Mouse (Mus musculus) MEL (cell line): ENCODE data around the gene Tgfb1. TPM values are rescaled to one million over a fixed set of nuclear protein-coding genes. Genes with fewer than 3 reads are reported as not detected.

ENCODE experiments used
- DNase-seq: peaks from one replicate; pipeline ENCODE4 v3.0.0; 2011; ENCODE audit warnings: low read depth, low spot score
- H3K27ac ChIP-seq: 2 replicates; pipeline ENCODE4 v1.5.1; 2012; ENCODE audit warnings: low read depth, mild to moderate bottlenecking, control low read depth, low read length, moderate library complexity; ENCODE audit not compliant: control insufficient read depth
- H3K27me3 ChIP-seq, 2 experiments: fragments of 150-350 bp in 1 of 2; sonication (generic) in 1 of 2; 2 replicates each; pipeline ENCODE4 v1.6.1; 2012; ENCODE audit warnings: low read length in 2 of 2, mild to moderate bottlenecking in 2 of 2, improper control_type of control experiment in 1 of 2, moderate library complexity in 1 of 2; ENCODE audit not compliant: insufficient read depth in 2 of 2, control insufficient read depth in 1 of 2
- H3K36me3 ChIP-seq, 2 experiments: 2 replicates each; pipeline ENCODE4 v1.6.1; 2012 to 2014; ENCODE audit warnings: low read length in 2 of 2, improper control_type of control experiment in 1 of 2, inconsistent platforms in 1 of 2, mild to moderate bottlenecking in 1 of 2; ENCODE audit not compliant: insufficient read depth in 2 of 2, control insufficient read depth in 1 of 2
- H3K4me1 ChIP-seq, 2 experiments: fragments of 150-350 bp in 1 of 2; sonication (generic) in 1 of 2; 2 replicates each; pipeline ENCODE4 v1.6.1; 2012; ENCODE audit warnings: low read length in 2 of 2, improper control_type of control experiment in 1 of 2, mild to moderate bottlenecking in 1 of 2; ENCODE audit not compliant: insufficient read depth in 2 of 2, control insufficient read depth in 1 of 2
- H3K4me3 ChIP-seq, 2 experiments: fragments of 150-350 bp in 1 of 2; sonication (generic) in 1 of 2; 2 replicates each; pipeline ENCODE4 v1.5.1; 2012; ENCODE audit warnings: low read depth in 2 of 2, low read length in 2 of 2, mild to moderate bottlenecking in 2 of 2, moderate library complexity in 2 of 2, control low read depth in 1 of 2, improper control_type of control experiment in 1 of 2; ENCODE audit not compliant: control insufficient read depth in 1 of 2, insufficient read depth in 1 of 2
- H3K79me2 ChIP-seq: 2 replicates; pipeline ENCODE4 v1.6.1; 2012; ENCODE audit warnings: mild to moderate bottlenecking, low read length, moderate library complexity; ENCODE audit not compliant: control insufficient read depth, poor library complexity, insufficient read depth
- H3K9ac ChIP-seq: 2 replicates; pipeline ENCODE4 v1.6.1; 2012; ENCODE audit warnings: low read depth, mild to moderate bottlenecking, control low read depth, low read length, moderate library complexity; ENCODE audit not compliant: control insufficient read depth, poor library complexity, severe bottlenecking
- H3K9me3 ChIP-seq: fragments of 150-350 bp; sonication (generic); replicated peaks from 2 replicates; pipeline ENCODE4 v1.6.1; 2012; ENCODE audit warnings: mild to moderate bottlenecking, low read length, improper control_type of control experiment, moderate library complexity; ENCODE audit not compliant: insufficient read depth
- BHLHE40 ChIP-seq: IDR thresholded peaks from 2 replicates; pipeline ENCODE4 v1.6.1; 2012; ENCODE audit warnings: low read depth, mild to moderate bottlenecking, inconsistent platforms, low read length, improper control_type of control experiment, borderline replicate concordance
- CHD1 ChIP-seq: IDR thresholded peaks from 2 replicates; pipeline ENCODE4 v1.6.1; 2012; ENCODE audit warnings: low read depth, mild to moderate bottlenecking, inconsistent platforms, low read length, improper control_type of control experiment
- CHD2 ChIP-seq: IDR thresholded peaks from 2 replicates; pipeline ENCODE4 v1.6.1; 2011; ENCODE audit warnings: low read length, improper control_type of control experiment
- CTCF ChIP-seq, 3 experiments: IDR thresholded peaks in 2 of 3; conservative IDR thresholded peaks in 1 of 3; 2 replicates each; pipeline ENCODE4 v1.5.1; 2011 to 2012; ENCODE audit warnings: low read length in 3 of 3, low read depth in 2 of 3, mild to moderate bottlenecking in 2 of 3, improper control_type of control experiment in 1 of 3, inconsistent platforms in 1 of 3, mixed read lengths in 1 of 3, moderate library complexity in 1 of 3; ENCODE audit not compliant: control insufficient read depth in 1 of 3, insufficient read depth in 1 of 3, poor library complexity in 1 of 3, severe bottlenecking in 1 of 3
- E2F4 ChIP-seq: IDR thresholded peaks from 2 replicates; pipeline ENCODE4 v1.6.1; 2011; ENCODE audit warnings: low read depth, low read length, improper control_type of control experiment, borderline replicate concordance
- ELF1 ChIP-seq: IDR thresholded peaks from 2 replicates; pipeline ENCODE4 v1.6.1; 2014; ENCODE audit warnings: low read depth, mild to moderate bottlenecking, inconsistent platforms, low read length, improper control_type of control experiment, moderate library complexity
- EP300 ChIP-seq, 2 experiments: IDR thresholded peaks; 2 replicates each; pipeline ENCODE4 v1.6.1; 2011; ENCODE audit warnings: improper control_type of control experiment in 2 of 2, low read length in 2 of 2, low read depth in 1 of 2, mild to moderate bottlenecking in 1 of 2
- ETS1 ChIP-seq: IDR thresholded peaks from 2 replicates; pipeline ENCODE4 v1.6.1; 2012; ENCODE audit warnings: low read depth, mild to moderate bottlenecking, inconsistent platforms, low read length, improper control_type of control experiment, moderate library complexity
- GABPA ChIP-seq: IDR thresholded peaks from 2 replicates; pipeline ENCODE4 v1.6.1; 2012; ENCODE audit warnings: low read depth, mild to moderate bottlenecking, inconsistent platforms, low read length, improper control_type of control experiment, moderate library complexity
- GATA1 ChIP-seq: IDR thresholded peaks from 2 replicates; pipeline ENCODE4 v1.6.1; 2011; ENCODE audit warnings: low read depth, low read length, improper control_type of control experiment
- HCFC1 ChIP-seq: IDR thresholded peaks from 2 replicates; pipeline ENCODE4 v1.6.1; 2012; ENCODE audit warnings: low read depth, mild to moderate bottlenecking, inconsistent platforms, low read length, improper control_type of control experiment, moderate library complexity
- JUND ChIP-seq: IDR thresholded peaks from 2 replicates; pipeline ENCODE4 v1.6.1; 2011; ENCODE audit warnings: low read depth, mild to moderate bottlenecking, improper control_type of control experiment, low read length
- KAT2A ChIP-seq: conservative IDR thresholded peaks from 2 replicates; pipeline ENCODE4 v1.6.1; 2012; ENCODE audit warnings: low read depth, low read length, improper control_type of control experiment, inconsistent platforms
- MAFK ChIP-seq: IDR thresholded peaks from 2 replicates; pipeline ENCODE4 v1.6.1; 2011; ENCODE audit warnings: low read depth, mild to moderate bottlenecking, low read length, improper control_type of control experiment, borderline replicate concordance
- MAX ChIP-seq: IDR thresholded peaks from 2 replicates; pipeline ENCODE4 v1.6.1; 2011; ENCODE audit warnings: low read length, improper control_type of control experiment
- MAZ ChIP-seq: IDR thresholded peaks from 2 replicates; pipeline ENCODE4 v1.6.1; 2012; ENCODE audit warnings: low read depth, mild to moderate bottlenecking, inconsistent platforms, low read length, improper control_type of control experiment
- MXI1 ChIP-seq: IDR thresholded peaks from 2 replicates; pipeline ENCODE4 v1.6.1; 2011; ENCODE audit warnings: mild to moderate bottlenecking, low read depth, low read length, improper control_type of control experiment
- MYB ChIP-seq: IDR thresholded peaks from 2 replicates; pipeline ENCODE4 v1.6.1; 2011; ENCODE audit warnings: mild to moderate bottlenecking, low read depth, low read length, improper control_type of control experiment
- MYC ChIP-seq: IDR thresholded peaks from 2 replicates; pipeline ENCODE4 v1.6.1; 2011; ENCODE audit warnings: low read depth, mild to moderate bottlenecking, low read length, improper control_type of control experiment, moderate library complexity
- NELFE ChIP-seq: IDR thresholded peaks from 2 replicates; pipeline ENCODE4 v1.6.1; 2011; ENCODE audit warnings: low read depth, low read length, improper control_type of control experiment
- NRF1 ChIP-seq: IDR thresholded peaks from 2 replicates; pipeline ENCODE4 v1.6.1; 2014; ENCODE audit warnings: low read depth, mild to moderate bottlenecking, inconsistent platforms, low read length, improper control_type of control experiment, moderate library complexity; ENCODE audit not compliant: poor library complexity, insufficient read depth, severe bottlenecking
- POLR2A ChIP-seq, 2 experiments: IDR thresholded peaks; 2 replicates each; pipeline ENCODE4 v1.6.1; 2011 to 2012; ENCODE audit warnings: low read length in 2 of 2, mild to moderate bottlenecking in 2 of 2, control low read depth in 1 of 2, improper control_type of control experiment in 1 of 2, low read depth in 1 of 2, moderate library complexity in 1 of 2; ENCODE audit not compliant: control insufficient read depth in 1 of 2, insufficient read depth in 1 of 2, poor library complexity in 1 of 2
- POLR2AphosphoS2 ChIP-seq: IDR thresholded peaks from 2 replicates; pipeline ENCODE4 v1.6.1; 2011; ENCODE audit warnings: low read length, improper control_type of control experiment
- POLR2AphosphoS5 ChIP-seq: IDR thresholded peaks from 2 replicates; pipeline ENCODE4 v1.6.1; 2012; ENCODE audit warnings: low read depth, borderline replicate concordance, mild to moderate bottlenecking, inconsistent platforms, low read length, moderate library complexity, mixed read lengths
- RAD21 ChIP-seq: IDR thresholded peaks from 2 replicates; pipeline ENCODE4 v1.6.1; 2011; ENCODE audit warnings: mild to moderate bottlenecking, low read depth, low read length, improper control_type of control experiment
- RCOR1 ChIP-seq: IDR thresholded peaks from 2 replicates; pipeline ENCODE4 v1.6.1; 2012; ENCODE audit warnings: low read depth, mild to moderate bottlenecking, inconsistent platforms, low read length, improper control_type of control experiment
- SIN3A ChIP-seq: IDR thresholded peaks from 2 replicates; pipeline ENCODE4 v1.6.1; 2012; ENCODE audit warnings: low read length, improper control_type of control experiment, inconsistent platforms
- SMC3 ChIP-seq: IDR thresholded peaks from 2 replicates; pipeline ENCODE4 v1.6.1; 2011; ENCODE audit warnings: low read depth, low read length, improper control_type of control experiment
- TAL1 ChIP-seq: IDR thresholded peaks from 2 replicates; pipeline ENCODE4 v1.6.1; 2012; ENCODE audit warnings: mild to moderate bottlenecking, inconsistent platforms, low read length, moderate library complexity, mixed read lengths
- TBP ChIP-seq: IDR thresholded peaks from 2 replicates; pipeline ENCODE4 v1.8.0; 2011; ENCODE audit warnings: low read depth, low read length, improper control_type of control experiment
- TCF12 ChIP-seq: IDR thresholded peaks from 2 replicates; pipeline ENCODE4 v1.6.1; 2014; ENCODE audit warnings: low read depth, mild to moderate bottlenecking, inconsistent platforms, low read length, improper control_type of control experiment, moderate library complexity
- UBTF ChIP-seq: IDR thresholded peaks from 2 replicates; pipeline ENCODE4 v1.6.1; 2012; ENCODE audit warnings: low read depth, mild to moderate bottlenecking, inconsistent platforms, low read length, improper control_type of control experiment, moderate library complexity, borderline replicate concordance; ENCODE audit not compliant: insufficient read depth
- USF1 ChIP-seq: IDR thresholded peaks from 2 replicates; pipeline ENCODE4 v1.6.1; 2014; ENCODE audit warnings: low read depth, mild to moderate bottlenecking, inconsistent platforms, low read length, improper control_type of control experiment, moderate library complexity
- USF2 ChIP-seq, 2 experiments: IDR thresholded peaks; 2 replicates each; pipeline ENCODE4 v1.6.1; 2011 to 2012; ENCODE audit warnings: improper control_type of control experiment in 2 of 2, low read length in 2 of 2, borderline replicate concordance in 1 of 2, inconsistent platforms in 1 of 2, low read depth in 1 of 2, mild to moderate bottlenecking in 1 of 2; ENCODE audit not compliant: insufficient read depth in 1 of 2
- ZC3H11A ChIP-seq: IDR thresholded peaks from 2 replicates; pipeline ENCODE4 v1.6.1; 2012; ENCODE audit warnings: low read depth, mild to moderate bottlenecking, inconsistent platforms, low read length, improper control_type of control experiment
- ZKSCAN1 ChIP-seq: IDR thresholded peaks from 2 replicates; pipeline ENCODE4 v1.6.1; 2012; ENCODE audit warnings: low read depth, mild to moderate bottlenecking, inconsistent platforms, low read length, improper control_type of control experiment, moderate library complexity
- ZMIZ1 ChIP-seq: IDR thresholded peaks from 2 replicates; pipeline ENCODE4 v1.6.1; 2012; ENCODE audit warnings: low read depth, mild to moderate bottlenecking, inconsistent platforms, low read length, improper control_type of control experiment, moderate library complexity
- ZNF384 ChIP-seq: IDR thresholded peaks from 2 replicates; pipeline ENCODE4 v1.6.1; 2012; ENCODE audit warnings: low read depth, mild to moderate bottlenecking, inconsistent platforms, low read length, improper control_type of control experiment
- polyA plus RNA-seq, 2 experiments: library from polyadenylated mRNA; stranded (reverse) in 1 of 2; unstranded in 1 of 2; fragments of >175 nt in 1 of 2; fragments of >200 nt in 1 of 2; gene quantifications; 2 replicates each; pipeline versions ENCODE4 v1.2.1 to v1.2.4; 2012; ENCODE audit warnings: low replicate concordance in 2 of 2, low read depth in 1 of 2; ENCODE audit not compliant: insufficient read length in 2 of 2, insufficient read depth in 1 of 2, missing spikeins in 1 of 2
- total RNA-seq: library from RNA; depleted of rRNA; stranded (reverse); fragments of 300-350 nt; gene quantifications from 2 replicates; pipeline ENCODE4 v1.2.3, GENCODE M21; 2012

The Tgfb1 gene
- total and polyA plus RNA-seq, 3 experiments, result 108 to 489 (median 164) TPM

GRCm38 (mm10) chr7:25738277-25738676 is 51.5 kb downstream of the Tgfb1 start:
- DNase-seq, result peak; percentile 79
- H3K4me1 ChIP-seq, result peaks cover 27 to 39% of the 10 kb centered on the region in 2 experiments
- H3K27ac ChIP-seq, result peak overlapping the region; percentile 74
- H3K4me3 ChIP-seq, result no peak overlapping the region; a peak in 1 of 4 replicates
- H3K27me3 ChIP-seq, result no peaks in the 10 kb centered on the region
- no peak overlapping the region for H3K9ac ChIP-seq
- H3K9me3 ChIP-seq, result no peaks in the 10 kb centered on the region
- H3K36me3 ChIP-seq, result peaks cover 55 to 56% of the 10 kb centered on the region in 2 experiments
- peaks cover 4% of the 10 kb centered on the region; the same call in 1 of the 2 replicates for H3K79me2 ChIP-seq
- TF ChIP-seq MYB, result peak; percentile 67; the same call in 1 of the 2 replicates
- TF ChIP-seq TBP, result 0 out of 2 replicates have a peak, but pooled peaks have one; percentile 29
- TF ChIP-seq ELF1, result no peak
- TF ChIP-seq ZNF384, result no peak
- peak; percentile 69 for TF ChIP-seq TAL1
- no peak for TF ChIP-seq ZMIZ1
- no peak for TF ChIP-seq RAD21
- no peak for TF ChIP-seq POLR2A (IDR thresholded peaks at IDR 0.05; ENCODE audit: control insufficient read depth in 1 of 2, insufficient read depth in 1 of 2, low read depth in 1 of 2, low read length in 2 of 2, poor library complexity in 1 of 2)
- peak; percentile 81 for TF ChIP-seq GATA1
- TF ChIP-seq TCF12, result peak; percentile 86
- TF ChIP-seq HCFC1, result no peak
- no peak for TF ChIP-seq GABPA
- no peak for TF ChIP-seq MAZ
- no peak for TF ChIP-seq BHLHE40
- no peak for TF ChIP-seq KAT2A
- TF ChIP-seq EP300 (IDR thresholded peaks at IDR 0.05; ENCODE audit: low read depth in 1 of 2, low read length in 2 of 2), result peak; percentile 79 to 92
- TF ChIP-seq ETS1, result peak; percentile 75
- no peak for TF ChIP-seq USF1
- no peak for TF ChIP-seq MYC
- no peak for TF ChIP-seq NELFE
- no peak for TF ChIP-seq NRF1
- no peak for TF ChIP-seq SMC3
- no peak for TF ChIP-seq CTCF (IDR thresholded peaks at IDR 0.05 in 2 of 3, conservative IDR thresholded peaks at IDR 0.05 in 1 of 3; ENCODE audit: control insufficient read depth in 1 of 3, insufficient read depth in 1 of 3, low read depth in 2 of 3, low read length in 3 of 3, poor library complexity in 1 of 3, severe bottlenecking in 1 of 3)
- no peak for TF ChIP-seq ZC3H11A
- TF ChIP-seq ZKSCAN1, result no peak
- peak; percentile 53 for TF ChIP-seq MXI1
- TF ChIP-seq JUND, result no peak
- no peak for TF ChIP-seq POLR2AphosphoS5
- no peak for TF ChIP-seq E2F4
- no peak for TF ChIP-seq USF2 (IDR thresholded peaks at IDR 0.05; ENCODE audit: borderline replicate concordance in 1 of 2, insufficient read depth in 1 of 2, low read depth in 1 of 2, low read length in 2 of 2)
- no peak for TF ChIP-seq CHD1
- no peak for TF ChIP-seq UBTF
- TF ChIP-seq POLR2AphosphoS2, result no peak
- no peak for TF ChIP-seq CHD2
- TF ChIP-seq RCOR1, result peak; percentile 36; the same call in 1 of the 2 replicates
- 0 out of 2 replicates have a peak, but pooled peaks have one; percentile 29 for TF ChIP-seq MAFK
- TF ChIP-seq MAX, result no peak
- peak; percentile 81 for TF ChIP-seq SIN3A
